Mouse (Mus musculus) cerebellum, postnatal 36 days (tissue): ENCODE results near the gene Rufy3.
"Not testable (repeated sequence)": the region's sequence is repeated elsewhere in the genome, so short reads cannot be mapped to it uniquely, and the experiment has no call there.

Experiments
- DNase-seq, 2 experiments: peaks; one replicate each; pipeline ENCODE4 v3.0.0; 2021 to 2022; ENCODE audit warnings: mixed read lengths in 2 of 2

The Rufy3 gene

DNA sequence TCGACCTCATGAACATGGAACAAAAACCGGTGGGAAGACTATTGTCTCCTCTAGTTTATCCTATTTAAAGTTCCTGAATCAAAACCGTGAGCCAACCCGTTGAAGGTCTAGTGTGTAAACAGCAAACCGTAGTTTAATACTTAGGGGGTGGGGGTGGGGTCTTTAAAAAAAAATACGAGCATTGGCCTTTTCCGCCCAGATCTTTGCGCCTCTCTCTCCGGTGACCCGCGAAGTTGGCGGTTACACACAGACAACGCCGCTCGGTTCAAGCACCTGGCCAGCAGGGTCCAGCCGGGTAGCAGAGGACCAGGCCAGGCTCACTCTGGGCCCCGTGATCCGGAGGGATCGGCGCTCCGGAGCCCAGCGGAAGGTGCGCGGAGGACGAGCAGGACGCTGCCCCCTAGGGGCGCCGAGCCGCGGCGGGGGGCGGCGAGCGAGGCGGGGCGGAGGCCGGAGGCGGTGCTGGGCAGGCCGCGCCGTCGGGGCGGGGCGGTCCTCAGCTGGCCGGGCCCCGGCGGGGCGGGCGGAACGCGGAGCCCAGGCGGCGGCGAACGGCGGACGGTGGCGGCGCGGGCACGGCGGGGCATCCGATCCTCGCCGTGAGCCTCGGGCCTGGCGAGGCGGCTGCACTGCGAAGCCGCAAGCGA is at the start of gene Rufy3:
TSS of gene Rufy3 (plus strand) at position 540 of the 647 bp plus-strand sequence.
- peak; percentile 55 to 64 for DNase-seq

DNA sequence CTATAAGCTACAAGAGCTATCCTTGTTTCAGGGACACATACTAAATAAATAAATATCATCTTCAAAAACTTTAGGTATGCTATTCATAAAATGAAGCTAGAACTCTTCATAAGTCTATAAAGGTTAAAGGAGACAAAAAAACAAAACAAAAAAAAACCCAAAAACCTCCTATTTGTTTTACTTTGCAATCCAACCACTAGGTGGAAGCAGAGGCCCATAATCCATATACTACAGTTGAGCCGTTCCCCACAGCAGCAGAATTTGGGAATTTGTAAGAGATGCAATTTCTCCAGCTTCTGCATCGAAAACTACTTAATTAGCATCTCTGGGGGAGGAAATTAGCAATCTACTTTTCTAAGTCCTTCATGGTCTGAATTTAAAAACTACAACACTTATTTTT is 45.6 kb upstream of the Rufy3 start:
- peak in 1 of 2 experiments; percentile 29 for DNase-seq

GRCm38 (mm10) chr5:88527657-88528056 is 37.2 kb upstream of the Rufy3 start, which contains the start of gene Jchain:
Gene Jchain, minus strand, starts transcription at chr5:88527891.
- no peak for DNase-seq

- no peak for DNase-seq
These were observed 33.9 kb upstream of the Rufy3 start for GRCm38 (mm10) chr5:88530908-88531307.

- no peak for DNase-seq
These were observed 30.1 kb upstream of the Rufy3 start for GRCm38 (mm10) chr5:88534697-88535096.

- DNase-seq = no peak
These were observed 24.0 kb upstream of the Rufy3 start for GRCm38 (mm10) chr5:88540845-88541244.

DNA sequence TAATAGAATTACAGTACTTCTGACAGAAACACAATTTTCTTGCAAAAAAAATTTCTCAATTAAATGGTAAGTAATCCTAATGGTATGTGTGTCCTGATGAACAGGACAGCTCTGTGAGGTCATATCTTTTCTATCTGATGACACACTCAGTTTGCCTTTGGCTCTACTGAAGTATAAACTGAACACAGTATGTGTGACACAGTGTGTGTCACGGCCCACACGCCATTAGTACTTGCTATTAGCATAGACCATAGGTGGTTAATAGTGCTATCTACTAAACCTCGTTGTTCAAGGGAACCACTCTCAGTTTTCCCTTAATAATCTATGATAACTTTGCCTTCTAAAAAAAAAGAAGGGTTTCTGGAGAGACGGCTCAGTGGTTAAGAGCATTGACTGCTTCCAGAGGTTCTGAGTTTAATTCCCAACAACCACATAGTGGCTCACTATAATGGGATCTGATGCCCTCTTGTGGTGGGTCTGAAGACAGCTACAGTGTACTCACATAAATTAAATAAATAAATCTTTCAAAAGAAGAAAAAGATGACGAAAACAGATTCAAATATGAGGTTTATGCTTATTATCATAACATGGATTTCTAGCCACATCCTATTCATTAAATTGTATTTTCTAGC is 22.1 kb upstream of the Rufy3 start:
- DNase-seq = peak; percentile 26 to 51

DNA sequence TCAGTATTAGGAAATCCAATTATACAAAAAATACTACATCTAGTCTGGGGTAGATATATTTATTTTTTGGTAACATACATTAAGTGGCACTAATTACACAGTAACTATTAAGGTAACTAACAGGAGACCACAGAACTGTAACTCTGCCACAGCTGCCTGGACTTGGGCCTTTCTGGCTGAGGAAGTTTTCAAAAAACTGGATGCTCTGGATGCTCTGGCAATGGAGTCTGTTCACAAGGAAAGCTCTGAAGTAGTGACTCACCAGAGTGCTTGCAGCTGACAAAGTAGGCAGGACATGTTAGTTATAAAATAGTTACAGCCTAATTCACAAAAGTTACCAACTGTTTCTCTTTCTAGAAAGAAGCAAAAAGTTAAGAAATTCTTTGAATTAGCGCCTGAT is 20.4 kb upstream of the Rufy3 start:
- not testable (repeated sequence) for DNase-seq

- DNase-seq = no peak
These were observed 19.3 kb upstream of the Rufy3 start for GRCm38 (mm10) chr5:88545536-88545935.

DNA sequence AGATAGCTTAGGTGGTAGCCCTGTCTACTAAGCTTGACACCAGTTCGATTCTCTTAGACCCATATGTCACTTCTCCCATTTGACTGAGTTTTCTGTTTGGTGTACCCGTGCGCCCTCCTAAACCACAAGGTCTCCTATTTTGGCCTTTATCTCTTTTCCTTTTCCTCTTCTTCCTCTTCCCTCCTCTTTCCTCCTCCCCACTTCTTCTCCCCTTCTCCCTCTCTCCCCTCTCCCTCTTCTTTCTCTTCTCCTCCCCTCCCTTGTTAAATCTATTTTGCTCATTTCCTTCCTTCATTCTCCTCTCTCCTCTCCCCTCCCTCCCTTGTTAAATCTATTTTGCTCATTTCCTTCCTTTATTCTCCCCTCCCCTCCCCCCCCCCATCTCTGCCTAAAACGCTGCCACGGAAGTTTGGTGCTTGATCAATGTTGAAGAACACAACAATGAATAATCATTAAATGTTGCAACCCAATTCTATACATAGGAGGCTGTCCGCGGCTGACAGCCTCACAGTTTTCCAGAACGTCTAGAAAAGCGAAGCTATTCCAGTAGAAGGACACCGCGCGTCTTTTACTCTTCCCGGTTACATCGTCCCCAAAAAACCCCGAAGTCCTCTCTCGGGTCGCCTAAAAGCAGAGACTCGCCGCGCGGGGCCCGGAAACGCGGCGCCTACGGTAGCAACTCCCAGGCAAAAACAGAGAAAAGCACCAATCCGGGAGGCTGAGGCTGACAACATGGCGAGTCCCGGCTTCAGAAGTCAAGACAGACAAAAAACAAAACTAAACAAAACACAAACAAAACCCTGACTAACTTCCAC is 11.4 kb upstream of the Rufy3 start:
- no peak for DNase-seq

DNA sequence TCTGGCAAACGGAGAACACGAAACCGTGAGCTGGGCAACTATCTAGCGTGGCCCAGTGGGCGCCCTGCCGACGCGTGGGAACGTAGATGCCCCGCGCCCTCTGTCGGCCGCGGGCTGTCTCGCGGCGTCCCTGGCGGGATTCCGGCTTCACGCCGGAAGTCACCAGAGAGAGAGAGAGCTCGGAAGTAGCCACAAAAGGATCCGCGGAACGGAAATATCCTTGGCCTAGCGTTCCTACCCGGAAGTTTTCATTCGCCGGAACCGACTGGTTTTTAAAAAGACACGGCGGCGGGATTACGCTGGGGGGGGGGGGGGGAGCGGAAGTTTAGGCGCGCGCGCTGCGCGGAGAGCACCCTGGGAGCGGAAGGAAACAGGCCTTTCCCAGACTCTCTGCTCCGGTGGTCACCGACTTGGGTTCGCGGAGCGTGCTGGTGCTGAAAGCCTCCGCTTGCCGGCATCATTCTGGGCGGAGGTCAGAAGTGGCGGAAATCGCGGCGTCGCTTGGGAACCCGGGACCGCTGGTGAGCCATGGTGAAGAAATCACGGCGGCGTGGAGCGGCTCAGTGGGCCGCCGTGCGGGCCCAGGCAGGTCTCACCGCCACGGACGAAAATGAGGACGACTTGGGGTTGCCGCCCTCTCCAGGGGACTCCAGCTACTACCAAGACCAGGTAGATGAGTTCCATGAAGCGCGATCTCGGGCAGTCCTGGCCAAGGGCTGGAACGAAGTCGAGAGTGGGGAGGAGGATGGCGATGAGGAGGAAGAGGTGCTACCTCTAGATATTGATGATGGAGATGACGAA is 10.6 kb upstream of the Rufy3 start, which contains the start of gene Utp3:
TSS of gene Utp3 (plus strand) at position 377 of the 801 bp plus-strand sequence.
- peak; percentile 97 to 100 for DNase-seq

GRCm38 (mm10) chr5:88558991-88559390 is 5.8 kb upstream of the Rufy3 start:
- no peak for DNase-seq

- DNase-seq = no peak
These were observed 3.6 kb upstream of the Rufy3 start for GRCm38 (mm10) chr5:88561080-88561814.

DNA sequence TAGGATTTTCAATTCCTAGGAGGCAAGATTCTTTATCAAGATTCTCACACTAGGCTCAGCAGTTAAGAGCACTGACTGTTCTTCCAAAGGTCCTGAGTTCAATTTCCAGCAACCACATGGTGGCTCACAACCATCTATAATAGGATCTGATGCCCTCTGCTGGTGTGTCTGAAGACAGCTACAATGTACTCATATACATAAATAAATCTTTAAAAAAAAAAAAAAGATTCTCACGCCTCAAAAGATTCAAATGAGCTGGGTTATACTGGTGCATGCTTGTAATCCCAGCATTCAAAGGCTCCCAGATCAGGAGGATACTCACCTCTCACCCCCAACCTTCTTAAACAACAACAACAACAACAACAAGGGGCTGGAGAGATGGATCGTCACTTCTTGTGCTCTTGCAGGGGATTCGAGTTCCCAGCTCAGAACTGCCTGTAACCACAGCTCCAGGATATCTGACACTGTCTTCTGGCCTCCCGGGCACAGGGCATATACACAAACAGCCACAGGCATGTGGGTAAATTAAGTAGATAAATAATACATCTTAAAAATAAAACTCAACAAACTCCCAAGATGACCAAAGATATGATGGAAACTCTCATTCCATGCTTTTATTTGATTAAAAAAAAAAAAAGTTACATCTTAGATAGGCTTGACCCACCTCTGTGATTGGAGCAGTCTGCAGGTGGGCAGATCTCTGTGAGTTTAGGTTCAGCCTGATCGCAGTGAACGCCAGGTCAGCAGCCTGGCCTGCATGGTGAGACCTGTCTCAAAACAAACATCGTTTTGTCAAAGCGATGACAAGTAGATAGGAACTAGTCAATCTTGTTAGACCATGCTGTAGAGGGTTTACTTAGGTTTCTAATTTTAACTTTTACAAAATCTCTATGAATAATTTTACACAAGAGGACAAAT is 1.7 kb upstream of the Rufy3 start:
- DNase-seq = no peak

- peak; percentile 64 to 74 for DNase-seq
These were observed 551 bp downstream of the Rufy3 start for GRCm38 (mm10) chr5:88565148-88566033.

- DNase-seq = no peak
These were observed 1.4 kb downstream of the Rufy3 start for GRCm38 (mm10) chr5:88566034-88566841.

DNA sequence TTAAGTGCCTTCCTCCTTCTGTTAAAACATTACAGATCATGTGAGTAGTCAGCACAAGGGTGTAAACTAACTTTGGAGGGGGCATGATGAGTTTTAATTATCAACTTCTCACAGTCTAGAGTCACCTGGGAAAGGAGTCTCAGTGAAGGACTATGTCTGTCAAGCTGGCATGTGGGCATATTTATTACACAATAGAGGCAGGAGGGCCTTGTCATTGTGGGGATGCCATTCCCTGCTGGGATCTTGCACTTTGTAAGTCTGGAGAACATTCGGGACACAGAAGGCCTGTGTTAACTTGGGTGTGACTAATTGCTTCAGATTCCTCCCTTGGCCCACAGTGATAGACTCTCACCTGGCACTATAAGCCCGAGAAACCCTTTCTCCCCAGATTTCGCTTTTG is 4.7 kb downstream of the Rufy3 start:
- no peak for DNase-seq

GRCm38 (mm10) chr5:88574829-88575228 is 10.0 kb downstream of the Rufy3 start:
- DNase-seq = no peak
